Mouse (Mus musculus) yolk sac, embryonic 10.5 days (tissue): Measurements from ENCODE around the gene Pcbp3.

Experiments used
- DNase-seq: peaks from one replicate; pipeline ENCODE4 v3.0.0-alpha.2; 2017; ENCODE audit warnings: low spot score

Pcbp3 gene

DNA sequence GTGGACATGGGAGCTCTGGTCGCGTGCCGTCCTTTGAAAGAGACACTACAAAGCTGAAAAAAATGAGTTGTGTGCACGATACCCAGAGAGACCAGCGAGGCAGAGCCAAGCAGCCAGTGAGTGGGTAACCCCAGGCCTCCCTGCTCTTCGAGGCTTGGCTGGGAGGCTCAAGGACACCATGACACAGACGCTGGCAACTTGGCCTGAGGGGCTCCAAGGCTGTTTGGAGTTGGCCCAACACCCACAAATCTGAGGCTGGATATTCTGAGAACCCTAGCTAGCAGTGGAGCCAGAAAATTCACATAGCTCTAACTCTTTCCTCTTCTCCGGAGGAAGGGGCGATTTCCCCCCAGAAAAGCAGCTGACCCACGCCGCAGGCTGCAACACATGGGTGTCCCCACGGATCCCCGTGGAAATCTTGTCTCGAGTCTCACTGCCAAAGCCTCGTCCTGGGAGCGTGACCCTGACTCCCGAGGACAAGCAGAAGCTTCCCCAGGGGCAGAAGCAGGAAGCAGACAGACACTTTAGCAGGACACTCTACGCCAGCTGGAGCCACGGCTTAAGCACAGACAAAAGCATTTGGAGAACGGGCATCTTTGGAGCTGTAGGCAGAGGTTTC, 230.0 kb downstream of the Pcbp3 start:
- no peak for DNase-seq

DNA sequence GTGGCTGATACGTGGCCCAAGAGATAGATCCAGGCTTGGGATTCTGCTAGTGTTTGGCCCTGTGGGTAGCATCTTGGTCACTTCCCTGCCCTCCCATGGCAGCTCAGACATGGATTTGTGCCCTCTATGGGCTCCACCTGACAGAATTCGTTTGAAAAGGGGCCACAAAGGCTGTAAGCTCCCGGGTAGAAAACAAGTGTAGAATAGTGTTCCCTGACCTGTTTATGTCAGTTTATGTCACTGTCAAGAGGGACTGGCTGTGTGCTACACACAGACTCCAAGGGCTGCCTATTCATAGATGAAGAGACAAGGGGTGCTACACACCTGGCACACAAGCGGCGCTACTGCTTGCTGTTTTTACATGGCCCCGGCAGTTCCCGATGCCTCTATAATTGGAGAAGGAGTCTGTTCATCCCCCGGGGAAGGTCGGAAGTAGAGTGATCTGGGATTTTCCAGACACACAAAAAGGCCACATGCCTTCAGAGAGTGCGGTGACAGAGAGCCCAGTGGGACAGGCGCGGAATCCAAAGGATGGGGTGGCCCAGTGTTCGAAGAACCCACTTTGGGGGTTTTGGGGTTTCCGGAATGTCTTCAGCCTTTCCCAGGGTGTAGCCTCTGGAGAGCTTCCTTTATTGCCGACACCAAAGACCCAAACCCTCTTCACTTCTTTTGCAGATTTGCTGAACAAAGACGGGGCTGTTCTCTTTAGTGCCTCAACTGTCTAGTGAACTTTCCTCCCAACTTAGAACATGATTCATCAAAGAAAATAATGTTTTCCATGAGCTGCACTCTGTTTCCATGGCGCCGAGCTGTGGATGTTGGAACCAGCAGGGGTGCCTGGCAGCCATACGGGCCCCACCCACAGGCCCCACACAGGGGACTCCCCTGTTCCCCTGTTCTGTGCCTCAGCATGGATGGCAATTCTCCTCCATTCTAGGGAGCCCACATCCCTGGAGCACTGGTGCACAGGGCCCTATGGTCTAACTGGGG, 231.8 kb downstream of the Pcbp3 start:
- DNase-seq, result no peak

DNA sequence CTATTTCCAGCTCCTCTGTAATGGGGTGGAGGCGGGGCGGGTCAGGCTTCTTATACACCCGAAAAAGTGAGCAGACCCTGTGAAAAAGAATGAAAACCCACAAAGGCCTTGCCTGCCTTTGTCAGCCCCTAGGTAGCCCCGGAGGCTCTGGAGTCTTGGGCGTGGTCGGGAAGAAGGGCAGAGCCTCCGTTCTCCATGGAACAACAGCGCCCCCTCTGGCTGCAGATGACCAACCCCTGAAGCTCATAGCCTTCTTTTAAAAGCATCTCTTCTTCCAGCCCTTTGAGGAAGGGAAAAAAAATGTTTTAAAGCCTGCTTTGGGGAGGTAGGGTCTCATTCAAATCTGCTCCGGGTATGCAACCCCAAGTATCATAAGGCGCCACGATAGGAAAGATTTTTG, 233.3 kb downstream of the Pcbp3 start:
- peak; percentile 32 for DNase-seq

DNA sequence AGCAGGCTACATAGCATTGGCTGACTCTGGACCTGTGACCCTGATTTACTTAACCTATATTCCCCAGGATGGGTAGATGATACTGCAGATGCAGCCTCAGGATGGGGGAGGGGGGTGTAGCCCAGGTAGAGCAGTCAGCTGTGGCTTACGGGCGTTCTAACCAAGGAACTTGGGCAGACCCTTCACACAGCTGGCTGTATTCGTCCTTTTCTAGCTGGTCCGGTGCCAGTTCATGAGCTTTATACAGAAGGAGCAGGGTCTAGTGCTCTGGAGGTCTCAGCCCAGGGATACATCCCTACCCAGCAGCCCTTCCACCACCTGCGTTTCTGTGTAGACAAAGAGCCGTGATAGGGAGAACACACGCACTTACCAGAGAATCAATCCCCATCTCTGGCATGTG, 234.4 kb downstream of the Pcbp3 start:
- DNase-seq, result no peak

DNA sequence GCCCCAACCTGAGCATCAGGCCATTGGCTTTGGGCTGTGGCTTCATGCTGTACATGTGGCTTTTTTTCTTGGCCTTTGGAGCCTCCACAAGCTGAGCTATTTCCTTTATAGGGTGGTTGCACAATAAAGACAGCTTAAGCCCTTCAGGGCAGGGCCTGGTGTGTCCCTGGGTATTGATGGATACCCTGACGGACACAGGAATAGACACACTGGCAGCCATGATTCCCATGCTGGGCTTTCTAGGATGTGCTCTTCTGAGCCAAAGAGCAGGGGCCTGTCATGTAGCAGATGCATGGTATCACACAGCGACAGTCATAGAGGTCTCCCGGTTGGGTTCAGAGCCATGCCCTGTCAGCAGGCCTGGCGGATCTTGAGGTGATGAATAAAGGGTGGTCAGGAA, 234.8 kb downstream of the Pcbp3 start:
- no peak for DNase-seq

DNA sequence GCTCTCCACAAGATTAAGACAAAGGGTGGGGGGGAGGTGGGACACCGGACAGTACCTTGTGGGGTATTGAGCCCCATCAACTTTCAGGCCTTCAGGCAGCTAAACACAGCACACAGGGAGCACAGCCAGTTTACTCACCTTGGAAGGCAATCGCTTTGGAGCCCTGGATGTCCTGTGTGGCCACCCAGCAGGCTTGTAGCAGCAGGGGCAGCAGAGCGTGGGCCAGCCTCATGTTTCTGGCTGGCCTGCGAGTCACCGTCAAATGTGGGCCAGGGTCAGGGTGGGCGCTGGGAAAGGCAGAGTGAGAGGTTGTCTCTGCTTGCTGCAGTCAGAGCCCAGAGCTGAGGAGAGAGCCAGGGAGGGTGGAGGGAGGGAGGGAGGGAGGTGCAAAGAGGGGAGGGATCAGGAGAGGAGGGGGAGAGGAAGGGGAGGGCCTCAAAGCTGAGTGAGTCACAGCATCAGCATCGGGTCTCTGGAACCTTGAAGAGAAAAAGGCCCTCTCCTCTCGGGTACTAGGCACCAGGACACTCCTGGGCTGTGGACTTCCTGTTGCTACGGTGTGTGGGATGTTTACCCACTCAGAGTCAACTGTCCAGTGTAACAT, 235.9 kb downstream of the Pcbp3 start, which contains the start of gene Col6a1:
Col6a1 (minus strand) TSS at position 487 of the 604 bp plus-strand sequence.
- peak; percentile 38 for DNase-seq

DNA sequence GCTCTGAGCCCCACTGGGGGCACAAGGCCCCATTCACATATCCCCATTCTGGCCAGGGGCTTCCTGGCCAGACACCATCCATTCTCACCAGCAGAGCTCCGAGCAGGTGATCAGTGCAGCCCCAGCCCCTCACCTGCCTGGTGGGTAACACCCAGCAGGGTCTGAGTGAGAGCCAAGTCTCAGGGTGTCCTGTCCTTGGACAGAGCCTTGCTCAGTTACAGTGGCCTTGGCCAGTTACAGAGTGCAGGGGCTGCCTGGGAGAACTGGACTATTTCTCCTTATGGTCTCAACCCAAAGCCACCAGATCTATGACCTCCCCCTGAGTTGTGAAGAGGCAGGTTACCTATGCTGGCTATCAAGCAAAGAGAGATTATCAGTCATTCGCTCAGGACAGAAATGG, 236.6 kb downstream of the Pcbp3 start:
- DNase-seq, result no peak

DNA sequence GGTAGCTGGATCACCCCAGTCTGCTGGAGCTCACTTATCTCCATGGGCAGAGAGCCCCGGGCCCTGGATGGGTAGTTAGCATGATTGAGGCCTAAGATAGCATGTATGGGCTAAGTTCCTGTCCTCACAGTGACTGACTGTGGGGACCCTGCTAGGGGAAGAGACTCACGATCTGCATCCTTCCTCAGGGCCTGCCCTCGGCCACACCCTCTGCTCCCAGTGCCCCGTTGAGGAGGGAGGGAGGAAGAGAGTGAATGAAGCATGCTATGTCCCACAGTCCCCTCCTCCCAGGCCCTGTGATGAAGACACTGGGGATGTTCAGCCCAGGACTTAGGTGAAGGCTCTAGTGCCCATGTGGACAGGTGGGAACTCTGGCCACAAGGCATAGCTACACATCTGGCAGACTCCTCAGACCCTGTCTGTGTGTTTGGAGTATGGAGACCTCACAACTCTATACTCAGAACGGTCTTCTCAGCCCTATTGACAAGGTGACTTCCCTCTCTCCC, 237.4 kb downstream of the Pcbp3 start:
- no peak for DNase-seq

DNA sequence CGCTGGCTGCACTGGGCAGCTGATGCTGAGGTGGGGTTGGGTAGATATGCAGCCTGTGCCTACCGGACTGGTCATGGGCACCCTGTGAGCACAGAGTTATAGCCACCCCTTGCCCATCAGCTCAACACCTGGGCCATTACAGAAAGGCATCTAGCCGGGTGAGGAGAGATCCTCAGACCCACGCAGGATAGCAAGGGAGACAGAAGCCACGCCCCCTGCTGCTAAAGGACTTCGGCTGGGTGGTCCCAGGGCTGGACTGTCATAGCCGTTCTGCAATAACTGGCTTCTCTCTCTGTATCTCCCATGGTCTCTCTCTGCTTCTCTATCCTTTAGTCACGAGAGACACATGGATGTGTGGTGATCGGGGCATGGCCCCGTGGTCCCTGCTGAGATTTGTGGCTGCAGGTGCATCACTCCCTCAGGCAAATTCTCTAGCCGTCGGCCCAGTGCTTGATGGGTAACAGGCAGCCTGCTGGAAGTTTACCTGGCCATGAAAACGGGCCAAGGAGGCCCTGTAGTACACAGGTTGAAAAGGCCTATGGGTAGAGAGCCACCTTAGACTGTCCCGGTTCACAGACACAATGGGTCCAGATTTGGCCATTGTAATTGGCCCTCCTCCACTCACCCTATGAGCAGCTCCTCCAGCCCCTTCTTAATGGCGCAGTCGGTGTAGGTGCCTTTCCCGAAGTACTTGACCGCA, 238.8 kb downstream of the Pcbp3 start:
- DNase-seq, result no peak

DNA sequence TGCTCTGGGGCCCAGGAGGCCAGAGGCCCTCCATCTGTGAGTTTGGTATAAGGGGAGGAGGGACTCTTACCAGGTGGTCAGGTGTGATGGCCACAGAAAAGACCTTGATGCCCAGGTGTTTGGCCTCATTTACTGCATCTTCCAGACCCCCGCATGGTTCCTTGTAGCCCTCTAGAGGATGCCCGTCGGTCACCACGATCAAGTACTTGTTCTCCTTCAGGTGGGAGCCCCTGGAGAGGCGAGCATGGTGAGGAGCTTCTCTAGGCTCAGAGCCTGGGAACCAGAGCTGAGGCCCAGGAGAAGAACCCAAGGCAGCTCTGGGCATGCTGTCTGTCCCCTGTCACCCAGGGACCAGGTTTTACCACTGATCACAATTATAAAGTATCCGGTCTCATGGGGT, 239.9 kb downstream of the Pcbp3 start:
- no peak for DNase-seq

DNA sequence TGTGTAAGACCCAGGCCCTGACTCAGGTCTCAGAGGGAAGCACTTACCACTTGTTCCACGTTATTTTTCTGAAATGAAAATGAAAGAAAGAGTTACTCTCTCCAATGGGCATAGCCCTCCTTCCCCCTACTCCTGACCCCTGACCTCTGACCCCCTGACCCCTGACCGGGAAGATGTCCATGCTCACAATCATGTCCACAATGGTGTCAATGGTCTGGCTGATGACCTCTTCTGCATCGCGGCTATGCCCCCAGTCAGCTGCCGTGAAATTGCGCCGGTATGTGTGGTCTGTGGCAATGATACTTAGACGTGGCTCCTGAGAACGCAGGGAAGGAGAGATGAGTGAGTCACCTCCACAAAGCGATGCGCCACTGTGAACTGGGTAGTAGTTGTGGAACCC, 240.5 kb downstream of the Pcbp3 start:
- DNase-seq, result no peak

DNA sequence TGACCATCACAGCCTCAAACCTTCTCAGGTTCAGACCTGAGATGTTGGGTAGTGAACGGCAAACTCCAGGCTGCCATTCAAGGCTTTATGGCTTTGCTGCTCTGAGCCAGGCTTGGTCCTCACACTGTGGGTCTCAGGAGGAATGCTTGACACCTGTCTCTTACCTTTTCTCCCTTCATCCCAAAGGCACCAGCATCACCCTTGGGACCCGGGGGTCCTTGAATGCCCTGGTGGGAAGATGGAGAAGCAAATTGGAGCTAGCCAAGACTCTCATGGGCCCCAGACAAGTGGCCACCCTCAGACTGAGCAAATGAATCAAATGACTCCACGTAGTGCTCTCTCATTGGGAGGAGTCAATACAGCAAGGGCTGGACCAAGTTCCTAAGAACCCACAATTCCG, 244.1 kb downstream of the Pcbp3 start:
- no peak for DNase-seq

DNA sequence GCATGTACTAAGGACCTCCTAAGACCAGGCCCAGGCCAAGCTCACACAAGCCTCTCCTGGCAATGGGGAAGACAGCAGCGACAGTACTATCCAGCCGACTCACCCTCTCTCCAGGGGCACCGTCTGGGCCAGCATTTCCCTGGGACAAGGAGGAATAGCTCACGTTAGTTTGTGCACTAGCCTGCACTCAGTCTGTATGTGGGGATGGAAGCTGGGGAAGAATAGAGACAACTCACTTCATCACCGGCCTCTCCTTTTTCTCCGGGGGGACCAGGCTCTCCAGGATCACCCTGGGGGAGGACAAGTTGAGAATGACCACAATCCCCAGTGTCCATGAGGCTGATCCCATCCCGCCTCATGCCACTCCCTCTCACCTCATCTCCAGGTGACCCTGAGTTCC, 244.7 kb downstream of the Pcbp3 start:
- DNase-seq, result no peak

DNA sequence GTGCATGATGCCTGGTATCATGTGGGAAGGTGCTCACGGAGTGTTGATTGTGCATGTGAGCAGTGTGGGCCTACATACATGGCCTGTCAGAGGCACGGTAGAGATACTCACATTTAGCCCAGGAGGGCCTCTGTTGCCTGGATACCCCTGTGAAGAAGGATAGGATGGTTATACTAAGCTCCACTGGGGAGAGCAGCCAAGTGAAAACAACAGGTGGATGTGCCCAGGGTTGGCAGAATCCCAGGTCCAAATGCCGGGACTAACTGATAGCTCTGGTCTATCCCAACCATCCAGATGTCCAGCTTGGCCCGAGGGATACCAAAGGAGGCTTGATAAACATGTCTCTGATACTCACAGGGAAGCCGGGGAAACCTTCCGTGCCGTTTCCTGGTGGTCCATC, 247.4 kb downstream of the Pcbp3 start:
- DNase-seq, result no peak

DNA sequence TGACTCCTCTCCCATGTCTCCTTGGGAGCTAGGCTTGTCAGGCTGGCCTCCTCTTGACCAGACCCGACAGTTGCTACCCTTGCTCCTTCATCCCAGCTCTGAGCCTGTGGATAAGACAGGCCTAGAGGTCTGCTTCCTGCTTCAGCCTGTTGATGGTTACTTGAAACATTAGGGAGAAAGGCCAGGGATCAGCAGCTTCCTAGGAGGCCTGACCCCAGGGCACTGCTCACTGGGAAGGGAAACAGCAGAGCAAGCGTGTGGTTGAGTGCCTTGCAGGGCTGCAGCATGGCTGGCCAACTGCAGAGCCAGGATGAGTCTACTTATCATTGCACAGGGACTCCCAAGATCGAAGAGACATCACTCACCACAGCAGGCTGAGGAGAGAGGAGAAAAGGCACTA, 249.2 kb downstream of the Pcbp3 start:
- DNase-seq, result no peak
